Mouse (Mus musculus) myocyte (in vitro differentiated cells): ENCODE data around the gene Irf5.

Experiments
- MYOG ChIP-seq, 3 experiments: IDR thresholded peaks; one replicate each; pipeline ENCODE4 v1.6.1; 2011; ENCODE audit warnings: control low read depth in 2 of 3, low read depth in 2 of 3, mild to moderate bottlenecking in 2 of 3; ENCODE audit not compliant: insufficient read length in 2 of 3, control insufficient read depth in 1 of 3, insufficient read depth in 1 of 3
- POLR2A ChIP-seq: IDR thresholded peaks from one replicate; pipeline ENCODE4 v1.6.1; 2011; ENCODE audit warnings: low read depth, mild to moderate bottlenecking, control low read depth, moderate library complexity; ENCODE audit not compliant: insufficient read length

DNA sequence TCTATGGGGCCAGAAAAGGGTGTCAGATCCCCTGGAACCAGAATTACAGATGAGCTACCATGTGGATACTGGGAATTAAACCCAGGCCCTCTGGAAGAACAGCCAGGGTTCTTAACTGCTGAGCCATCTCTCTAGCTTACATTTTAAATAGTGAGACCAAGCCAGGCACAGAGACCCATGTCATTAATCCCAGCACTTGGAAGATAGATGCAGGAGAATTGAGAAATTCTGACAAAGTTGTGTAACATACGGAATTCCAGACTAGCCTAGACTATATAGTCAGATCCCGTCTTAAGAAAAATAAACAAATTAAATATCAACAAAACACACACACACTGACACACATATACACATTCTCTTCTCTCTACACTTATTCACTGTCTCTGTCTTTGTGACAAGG is 26.1 kb downstream of the Irf5 start:
- TF ChIP-seq MYOG (IDR thresholded peaks at IDR 0.05; ENCODE audit: control insufficient read depth in 1 of 3, insufficient read depth in 1 of 3, insufficient read length in 2 of 3, low read depth in 2 of 3), result no peak
- no peak for TF ChIP-seq POLR2A
